Comparison of ENCODE assay signal across 8 mouse cellular contexts in genomic region chr13:93940742-93941531, GRCm38 (mm10).
DNase-seq lines count a peak whose midpoint lies in the region; ATAC-seq and TF ChIP-seq lines count a peak whose summit lies in the region.

No protein-coding gene starts in this region.

- no peak overlapping the region for H3K4me2 ChIP-seq in neural tube, embryonic 14.5 days (ENCODE audit: low read depth, low read length)
- no peak overlapping the region for H3K4me2 ChIP-seq in neural tube, embryonic 15.5 days

- H3K9ac ChIP-seq in neural tube, embryonic 14.5 days (replicated peaks; ENCODE audit: low read depth, low read length) = no peak overlapping the region
- H3K9ac ChIP-seq in neural tube, embryonic 15.5 days (replicated peaks) = no peak overlapping the region
- H3K9ac ChIP-seq in heart, adult 2 months (ENCODE audit: low read depth, low read length) = no peak overlapping the region

- intact Hi-C loops in heart, adult 2 months (cut with DNase I) = loop anchor here (5.0 kb wide), 1 partner anchor 89 kb away; no protein-coding TSS in a partner anchor

- whole genome bisulfite sequencing in neural tube, embryonic 14.5 days = 64% methylated on average over 7 of the region's 7 CpGs
- WGBS in neural tube, embryonic 15.5 days = 58% methylated on average over 7 of the region's 7 CpGs
- 64% methylated on average over 7 of the region's 7 CpGs for WGBS in heart, adult 2 months

- TF ChIP-seq POLR2A in heart, adult 2 months (IDR thresholded peaks at IDR 0.05; ENCODE audit: insufficient read depth, low read depth, low read length) = no peak

- no peaks in the 10 kb centered on the region for H3K36me3 ChIP-seq in neural tube, embryonic 14.5 days (ENCODE audit: control insufficient read depth, insufficient read depth, low read length)
- no peaks in the 10 kb centered on the region for H3K36me3 ChIP-seq in neural tube, embryonic 15.5 days
- H3K36me3 ChIP-seq in heart, adult 2 months (ENCODE audit: control insufficient read depth, insufficient read depth, low read length) = peaks cover 2% of the 10 kb centered on the region; the same call in 1 of the 2 replicates

- no peak overlapping the region for H3K4me3 ChIP-seq in neural tube, embryonic 14.5 days (ENCODE audit: low read depth, low read length)
- H3K4me3 ChIP-seq in neural tube, embryonic 15.5 days (replicated peaks) = no peak overlapping the region
- H3K4me3 ChIP-seq in heart, adult 2 months = no peak overlapping the region

- ATAC-seq in neural tube, embryonic 14.5 days (ENCODE audit: low read depth) = peak; percentile 46; the same call in 1 of the 2 replicates
- ATAC-seq in neural tube, embryonic 15.5 days (ENCODE audit: low FRiP score) = no peak

- TF ChIP-seq CTCF in heart, adult 2 months (IDR thresholded peaks at IDR 0.05) = no peak

- peak; percentile 41 to 59 for DNase-seq in heart, adult 2 months
- peak; percentile 70 for DNase-seq in kidney, postnatal 10 days
- DNase-seq in skeletal muscle tissue, adult 2 months (ENCODE audit: low read depth, low spot score) = peak; percentile 51
- DNase-seq in right cerebral cortex, adult 2 months (ENCODE audit: low spot score in 2 of 2) = no peak
- no peak for DNase-seq in spleen, postnatal 10 days (ENCODE audit: low spot score in 2 of 2)
- DNase-seq in frontal cortex, adult 2 months (ENCODE audit: extremely low spot score in 1 of 2, low spot score in 1 of 2) = no peak

- no peaks in the 10 kb centered on the region for H3K27me3 ChIP-seq in neural tube, embryonic 14.5 days (ENCODE audit: control insufficient read depth, insufficient read depth, low read length)
- no peaks in the 10 kb centered on the region for H3K27me3 ChIP-seq in neural tube, embryonic 15.5 days (replicated peaks)
- H3K27me3 ChIP-seq in heart, adult 2 months (ENCODE audit: control insufficient read depth, insufficient read depth, low read length) = no peaks in the 10 kb centered on the region

- H3K79me2 ChIP-seq in heart, adult 2 months (replicated peaks; ENCODE audit: control insufficient read depth, insufficient read depth, low read length) = no peaks in the 10 kb centered on the region

- TF ChIP-seq EP300 in heart, adult 2 months (IDR thresholded peaks at IDR 0.05; ENCODE audit: insufficient read depth, low read depth, low read length) = no peak

- H3K27ac ChIP-seq in neural tube, embryonic 14.5 days (ENCODE audit: low read depth, low read length) = no peak overlapping the region
- H3K27ac ChIP-seq in neural tube, embryonic 15.5 days (replicated peaks) = no peak overlapping the region
- H3K27ac ChIP-seq in heart, adult 2 months = no peak overlapping the region

- no peaks in the 10 kb centered on the region for H3K9me3 ChIP-seq in neural tube, embryonic 14.5 days (ENCODE audit: control insufficient read depth, low read length)
- H3K9me3 ChIP-seq in neural tube, embryonic 15.5 days (replicated peaks) = no peaks in the 10 kb centered on the region

- no peaks in the 10 kb centered on the region for H3K4me1 ChIP-seq in neural tube, embryonic 14.5 days (ENCODE audit: control insufficient read depth, insufficient read depth, low read length)
- H3K4me1 ChIP-seq in neural tube, embryonic 15.5 days = 0 out of 2 replicates have a peak, but pooled peaks cover 6% of the 10 kb centered on the region
- peaks cover 12% of the 10 kb centered on the region for H3K4me1 ChIP-seq in heart, adult 2 months (ENCODE audit: control insufficient read depth, insufficient read depth, low read length)

Comparison
In these comparisons a context has a peak if more than half of its experiments do, and no peak if none do; other contexts are left out.
1. DNase-seq: peak in heart, adult 2 months (2 of 2), kidney, postnatal 10 days (single experiment) and skeletal muscle tissue, adult 2 months (single experiment); none in right cerebral cortex, adult 2 months (0 of 2), spleen, postnatal 10 days (0 of 2) and frontal cortex, adult 2 months (0 of 2).